Comparison of ENCODE assay signal across 25 mouse cellular contexts in the genomic region with DNA sequence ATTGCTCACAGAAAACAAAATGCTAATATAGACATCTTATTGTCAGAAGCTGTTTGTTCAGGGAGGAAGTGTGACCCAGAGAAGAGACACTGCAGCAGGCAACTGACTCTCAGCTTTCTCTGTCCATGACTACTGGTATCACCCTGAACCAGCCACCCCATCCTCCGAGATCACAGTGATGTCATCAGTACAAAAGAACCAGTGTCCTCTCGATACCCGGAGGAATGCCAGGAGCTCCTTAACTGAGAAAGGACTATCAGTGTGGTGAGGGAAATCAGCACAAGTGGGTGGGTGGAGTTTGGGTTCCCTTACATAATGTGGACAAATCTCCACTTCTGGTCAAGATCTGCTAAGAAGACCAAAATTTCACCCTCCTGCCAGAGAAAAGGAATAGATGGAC.
DNase-seq lines count a peak whose midpoint lies in the region; ATAC-seq lines count a peak whose summit lies in the region.
"Had no signal": no experiment of that assay in that cellular context is flagged by ENCODE, and none has a peak within 500 bp of the region (broad histone marks: within the 10 kb centered on the region; RNA-seq: fewer than 3 reads in every experiment).

No protein-coding gene starts in this region.

- H3K27me3 ChIP-seq in midbrain, embryonic 11.5 days (ENCODE audit: control insufficient read depth, insufficient read depth, low read length), result no peaks in the 10 kb centered on the region
- no peaks in the 10 kb centered on the region for H3K27me3 ChIP-seq in midbrain, embryonic 15.5 days (replicated peaks)
- H3K27me3 ChIP-seq in midbrain, embryonic 14.5 days (ENCODE audit: control insufficient read depth, insufficient read depth, low read length), result no peaks in the 10 kb centered on the region
- H3K27me3 ChIP-seq: embryonic facial prominence, embryonic 12.5 days; forebrain, embryonic 13.5 days; heart, embryonic 13.5 days; intestine, embryonic 15.5 days; kidney, embryonic 15.5 days; midbrain, embryonic 13.5 days; neural tube, embryonic 15.5 days; stomach, embryonic 15.5 days had no signal

- H3K36me3 ChIP-seq in midbrain, embryonic 11.5 days (ENCODE audit: control insufficient read depth, insufficient read depth, low read length), result peaks cover 6% of the 10 kb centered on the region
- H3K36me3 ChIP-seq in midbrain, embryonic 15.5 days (replicated peaks), result peaks cover 17% of the 10 kb centered on the region
- H3K36me3 ChIP-seq in midbrain, embryonic 14.5 days (ENCODE audit: control insufficient read depth, insufficient read depth, low read length), result peaks cover 31% of the 10 kb centered on the region
- H3K36me3 ChIP-seq: G1E had no signal

- H3K9me3 ChIP-seq in midbrain, embryonic 11.5 days (ENCODE audit: control insufficient read depth, low read length), result no peaks in the 10 kb centered on the region
- H3K9me3 ChIP-seq in midbrain, embryonic 15.5 days, result no peaks in the 10 kb centered on the region
- no peaks in the 10 kb centered on the region for H3K9me3 ChIP-seq in midbrain, embryonic 14.5 days (ENCODE audit: control insufficient read depth, low read length)
- H3K9me3 ChIP-seq: embryonic facial prominence, embryonic 12.5 days; forebrain, embryonic 13.5 days; heart, embryonic 13.5 days; intestine, embryonic 15.5 days; kidney, embryonic 15.5 days; midbrain, embryonic 13.5 days; neural tube, embryonic 15.5 days; stomach, embryonic 15.5 days had no signal

- H3K4me2 ChIP-seq in midbrain, embryonic 11.5 days, result no peak overlapping the region
- H3K4me2 ChIP-seq in midbrain, embryonic 15.5 days, result no peak overlapping the region
- H3K4me2 ChIP-seq in midbrain, embryonic 14.5 days (ENCODE audit: low read length), result no peak overlapping the region
- H3K4me2 ChIP-seq: embryonic facial prominence, embryonic 12.5 days; forebrain, embryonic 13.5 days; heart, embryonic 13.5 days; hindbrain, embryonic 14.5 days; intestine, embryonic 15.5 days; kidney, embryonic 15.5 days; midbrain, embryonic 13.5 days; neural tube, embryonic 15.5 days; stomach, embryonic 15.5 days had no signal

- peak; percentile 54 for DNase-seq in cerebellum, adult 9-11 months
- no peak for DNase-seq in cerebellum, postnatal 36 days
- DNase-seq in layer of hippocampus, adult 11-12 months (ENCODE audit: low spot score), result peak; percentile 81
- DNase-seq in layer of hippocampus, postnatal 25 days (ENCODE audit: extremely low spot score in 1 of 2, low spot score in 1 of 2), result no peak
- no peak for DNase-seq in midbrain, embryonic 11.5 days (ENCODE audit: low spot score, missing footprints)
- DNase-seq in midbrain, embryonic 14.5 days, result no peak
- DNase-seq in embryo, embryonic 10.5 days (ENCODE audit: low spot score), result no peak
- DNase-seq: adrenal gland, postnatal 10 days; gastrocnemius, adult 2 months; heart, adult 18-20 months; thymus, adult 2 months had no signal

- no peaks in the 10 kb centered on the region; the same call in 1 of the 2 replicates for H3K4me1 ChIP-seq in midbrain, embryonic 11.5 days (ENCODE audit: control insufficient read depth, insufficient read depth, low read length)
- 0 out of 2 replicates have a peak, but pooled peaks cover 4% of the 10 kb centered on the region for H3K4me1 ChIP-seq in midbrain, embryonic 15.5 days
- H3K4me1 ChIP-seq in midbrain, embryonic 14.5 days (ENCODE audit: control insufficient read depth, insufficient read depth, low read length), result peaks cover 17% of the 10 kb centered on the region; the same call in 1 of the 2 replicates
- H3K4me1 ChIP-seq: embryonic facial prominence, embryonic 12.5 days; intestine, embryonic 15.5 days; stomach, embryonic 15.5 days had no signal

- no peak overlapping the region for H3K27ac ChIP-seq in midbrain, embryonic 11.5 days (ENCODE audit: low read depth, low read length)
- H3K27ac ChIP-seq in midbrain, embryonic 15.5 days, result no peak overlapping the region
- H3K27ac ChIP-seq in midbrain, embryonic 14.5 days (replicated peaks; ENCODE audit: low read depth, low read length), result no peak overlapping the region
- H3K27ac ChIP-seq: embryonic facial prominence, embryonic 12.5 days; forebrain, embryonic 13.5 days; gastrocnemius, adult 2 months; heart, embryonic 13.5 days; hindbrain, embryonic 14.5 days; intestine, embryonic 15.5 days; kidney, embryonic 15.5 days; liver, embryonic 14.5 days; midbrain, embryonic 13.5 days; neural tube, embryonic 15.5 days; stomach, embryonic 15.5 days had no signal

- no peak overlapping the region for H3K9ac ChIP-seq in midbrain, embryonic 11.5 days (ENCODE audit: low read length)
- H3K9ac ChIP-seq in midbrain, embryonic 15.5 days, result no peak overlapping the region
- no peak overlapping the region for H3K9ac ChIP-seq in midbrain, embryonic 14.5 days (replicated peaks; ENCODE audit: low read length)
- H3K9ac ChIP-seq: embryonic facial prominence, embryonic 12.5 days; forebrain, embryonic 13.5 days; heart, embryonic 13.5 days; hindbrain, embryonic 14.5 days; intestine, embryonic 15.5 days; kidney, embryonic 15.5 days; liver, embryonic 14.5 days; midbrain, embryonic 13.5 days; neural tube, embryonic 15.5 days; stomach, embryonic 15.5 days had no signal

- peak; percentile 42; the same call in 1 of the 2 replicates for ATAC-seq in midbrain, embryonic 11.5 days (ENCODE audit: low FRiP score)
- no peak for ATAC-seq in midbrain, embryonic 15.5 days (replicated peaks)
- ATAC-seq in midbrain, embryonic 14.5 days (ENCODE audit: low FRiP score, low TSS enrichment), result no peak
- ATAC-seq: activated CD4-positive, CD25-positive, alpha-beta regulatory T cell, adult 4 months; forebrain, embryonic 13.5 days; intestine, embryonic 15.5 days; midbrain, embryonic 13.5 days had no signal

- H3K4me3 ChIP-seq in midbrain, embryonic 11.5 days (ENCODE audit: low read depth, low read length), result no peak overlapping the region
- no peak overlapping the region for H3K4me3 ChIP-seq in midbrain, embryonic 15.5 days
- H3K4me3 ChIP-seq in midbrain, embryonic 14.5 days (replicated peaks; ENCODE audit: low read depth, low read length), result no peak overlapping the region
- H3K4me3 ChIP-seq: embryonic facial prominence, embryonic 12.5 days; erythroblast, embryonic 14.5 days; forebrain, embryonic 13.5 days; gastrocnemius, adult 2 months; heart, embryonic 13.5 days; intestine, embryonic 15.5 days; kidney, embryonic 15.5 days; midbrain, embryonic 13.5 days; neural tube, embryonic 15.5 days; stomach, embryonic 15.5 days had no signal

- 77% methylated on average over 3 of the region's 3 CpGs for WGBS in midbrain, embryonic 11.5 days
- WGBS in midbrain, embryonic 15.5 days, result 91% methylated on average over 3 of the region's 3 CpGs
- 85% methylated on average over 3 of the region's 3 CpGs for WGBS in midbrain, embryonic 14.5 days

Comparison
In these comparisons a context has a peak if more than half of its experiments do, and no peak if none do; other contexts are left out.
1. DNase-seq: peak in cerebellum, adult 9-11 months (single experiment) and layer of hippocampus, adult 11-12 months (single experiment); none in cerebellum, postnatal 36 days (0 of 2), layer of hippocampus, postnatal 25 days (0 of 2), midbrain, embryonic 11.5 days (single experiment), midbrain, embryonic 14.5 days (single experiment) and embryo, embryonic 10.5 days (single experiment).